15 mouse cellular contexts compared by ENCODE assay signal in the genomic region with DNA sequence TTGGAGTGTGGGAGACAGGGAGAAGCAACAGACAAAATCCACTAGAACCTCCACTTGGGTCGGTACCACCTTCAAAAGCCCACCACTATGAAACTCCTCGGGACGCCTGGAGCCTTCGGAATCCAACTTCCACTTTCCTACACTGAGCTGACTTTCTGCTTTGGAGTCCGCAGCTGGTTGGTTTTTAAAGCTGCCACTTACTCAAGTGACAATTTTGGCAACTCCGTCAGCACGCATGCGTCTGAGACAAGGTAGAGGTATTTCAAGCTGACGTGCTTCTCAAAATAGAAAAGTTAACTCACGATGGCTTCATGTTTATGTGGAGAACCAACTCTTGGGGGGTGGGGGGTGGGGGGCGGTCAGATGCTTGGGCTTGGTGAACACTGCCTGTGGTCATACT. TPM values are rescaled to one million over a fixed set of nuclear protein-coding genes. Genes with fewer than 3 reads are reported as not detected.
DNase-seq lines count a peak whose midpoint lies in the region; ATAC-seq and TF ChIP-seq lines count a peak whose summit lies in the region.
"Had no signal": no experiment of that assay in that cellular context is flagged by ENCODE, and none has a peak within 500 bp of the region (broad histone marks: within the 10 kb centered on the region; RNA-seq: fewer than 3 reads in every experiment).

TSS of gene Nrap (minus strand) at position 159 of the 400 bp plus-strand sequence.

- intact Hi-C loops in gastrocnemius, postnatal 36 days (cut with DNase I) = no loop called here

- peak; percentile 61 for ATAC-seq in heart, embryonic 15.5 days (replicated peaks; ENCODE audit: insufficient number of reproducible peaks, insufficient read depth, low FRiP score, low read depth)
- no peak for ATAC-seq in liver, embryonic 15.5 days (ENCODE audit: insufficient read depth)
- ATAC-seq: forebrain, embryonic 13.5 days had no signal

- H3K27me3 ChIP-seq in heart, embryonic 15.5 days = no peaks in the 10 kb centered on the region
- no peaks in the 10 kb centered on the region for H3K27me3 ChIP-seq in liver, embryonic 15.5 days
- H3K27me3 ChIP-seq: megakaryocyte, embryonic 14.5 days had no signal

- whole genome bisulfite sequencing in bone marrow, adult 2 months = 71% methylated on average over 11 of the region's 11 CpGs
- WGBS in heart, embryonic 15.5 days = 50% methylated on average over 11 of the region's 11 CpGs
- WGBS in liver, embryonic 15.5 days (ENCODE audit: insufficient replicate concordance) = 74% methylated on average over 11 of the region's 11 CpGs

- H3K9me3 ChIP-seq in heart, embryonic 15.5 days (replicated peaks) = no peaks in the 10 kb centered on the region
- no peaks in the 10 kb centered on the region for H3K9me3 ChIP-seq in liver, embryonic 15.5 days (replicated peaks)
- H3K9me3 ChIP-seq: embryonic facial prominence, embryonic 12.5 days; forebrain, embryonic 13.5 days; hindbrain, embryonic 12.5 days; limb, embryonic 15.5 days; megakaryocyte, embryonic 14.5 days had no signal

- TF ChIP-seq POLR2A in bone marrow, adult 2 months (IDR thresholded peaks at IDR 0.05; ENCODE audit: borderline replicate concordance, control insufficient read depth, low read depth, low read length) = no peak

- H3K4me2 ChIP-seq in heart, embryonic 15.5 days = peak within 1 kb of the TSS; percentile 53
- H3K4me2 ChIP-seq in liver, embryonic 15.5 days = 0 out of 2 replicates have a peak within 1 kb of the TSS, but pooled peaks have one; percentile 68
- H3K4me2 ChIP-seq: embryonic facial prominence, embryonic 12.5 days; forebrain, embryonic 13.5 days; hindbrain, embryonic 12.5 days; limb, embryonic 15.5 days had no signal

- H3K4me1 ChIP-seq in bone marrow, adult 2 months (ENCODE audit: control insufficient read depth, insufficient read depth, low read length) = peaks cover 12% of the 10 kb centered on the region
- peaks cover 27% of the 10 kb centered on the region for H3K4me1 ChIP-seq in heart, embryonic 15.5 days (replicated peaks)
- peaks cover 64% of the 10 kb centered on the region for H3K4me1 ChIP-seq in liver, embryonic 15.5 days (replicated peaks)
- H3K4me1 ChIP-seq: embryonic facial prominence, embryonic 12.5 days; forebrain, embryonic 13.5 days; hindbrain, embryonic 12.5 days; limb, embryonic 15.5 days had no signal

- peak within 1 kb of the TSS; percentile 59 for H3K27ac ChIP-seq in bone marrow, adult 2 months (ENCODE audit: control insufficient read depth, insufficient read depth, low read depth, low read length, poor library complexity)
- H3K27ac ChIP-seq in heart, embryonic 15.5 days = peak within 1 kb of the TSS; percentile 91
- H3K27ac ChIP-seq in liver, embryonic 15.5 days (replicated peaks) = peak within 1 kb of the TSS; percentile 91
- H3K27ac ChIP-seq: embryonic facial prominence, embryonic 12.5 days; forebrain, embryonic 13.5 days; hindbrain, embryonic 12.5 days; left cerebral cortex, adult 2 months; limb, embryonic 15.5 days had no signal

- H3K4me3 ChIP-seq in bone marrow, adult 2 months (replicated peaks; ENCODE audit: control insufficient read depth, low read depth, low read length) = no peak within 1 kb of the TSS
- peak within 1 kb of the TSS; percentile 54 for H3K4me3 ChIP-seq in heart, embryonic 15.5 days
- no peak within 1 kb of the TSS for H3K4me3 ChIP-seq in liver, embryonic 15.5 days (replicated peaks)
- H3K4me3 ChIP-seq: embryonic facial prominence, embryonic 12.5 days; forebrain, embryonic 13.5 days; hindbrain, embryonic 12.5 days; left cerebral cortex, adult 2 months; limb, embryonic 15.5 days; megakaryocyte, embryonic 14.5 days had no signal

- H3K36me3 ChIP-seq in heart, embryonic 15.5 days = no peaks in the 10 kb centered on the region
- no peaks in the 10 kb centered on the region for H3K36me3 ChIP-seq in liver, embryonic 15.5 days (replicated peaks)
- H3K36me3 ChIP-seq: embryonic facial prominence, embryonic 12.5 days; hindbrain, embryonic 12.5 days; limb, embryonic 15.5 days had no signal

- TF ChIP-seq CTCF in bone marrow, adult 2 months (IDR thresholded peaks at IDR 0.05; ENCODE audit: control insufficient read depth, insufficient read depth, low read length) = no peak

- H3K9ac ChIP-seq in heart, embryonic 15.5 days = peak within 1 kb of the TSS; percentile 57
- no peak within 1 kb of the TSS for H3K9ac ChIP-seq in liver, embryonic 15.5 days
- H3K9ac ChIP-seq: embryonic facial prominence, embryonic 12.5 days; forebrain, embryonic 13.5 days; hindbrain, embryonic 12.5 days; limb, embryonic 15.5 days had no signal

- peak in 1 of 2 experiments; percentile 29 for DNase-seq in gastrocnemius, postnatal 36 days
- DNase-seq in urinary bladder, postnatal 10 days (ENCODE audit: low spot score) = no peak
- DNase-seq in kidney, adult 9 months = no peak
- DNase-seq in right cerebral cortex, postnatal 10 days (ENCODE audit: low spot score in 2 of 2) = no peak
- DNase-seq: cerebellum, postnatal 10 days; kidney, postnatal 10 days had no signal

RNA-seq across cellular contexts. Expression of gene Nrap, which starts in this region (rescaled TPM):
- polyA plus RNA-seq in bone marrow, adult 2 months (2011; ENCODE audit: insufficient read depth, insufficient read length, low replicate concordance, missing spikeins) = 0.52 and 0.70 TPM in 2 replicates
- 100 to 1,000 TPM; 598 to 893 TPM for total RNA-seq in gastrocnemius, postnatal 36 days (2021)
- polyA plus RNA-seq in heart, embryonic 15.5 days (2015; fragmentation: Nextera tagmentation; extraction: Ambion mirVana) = 37.8 and 43.0 TPM in 2 replicates
- 0.28 and 0.47 TPM in 2 replicates for polyA plus RNA-seq in liver, embryonic 15.5 days (2015; fragmentation: Nextera tagmentation; extraction: Ambion mirVana)

Comparison
In these comparisons a context has a peak if more than half of its experiments do, and no peak if none do; other contexts are left out.
1. RNA of gene Nrap (polyA plus RNA-seq): 37.8 to 43.0 TPM in heart, embryonic 15.5 days; 0.52 to 0.70 TPM in bone marrow, adult 2 months and 0.28 to 0.47 TPM in liver, embryonic 15.5 days; every median in the first group is over 10 times any median in the second.
2. Peak in every context shown above with its lines, with median percentiles within 50 percentile points of each other: H3K27ac ChIP-seq.